ENCODE assay signal across 8 mouse cellular contexts in genomic region chr17:15374321-15375141, GRCm38 (mm10). TPM values are rescaled to one million over a fixed set of nuclear protein-coding genes. Genes with fewer than 3 reads are reported as not detected.
A peak's percentile ranks its signal among the peaks of the same experiment; 100 is the strongest.
DNase-seq lines count a peak whose midpoint lies in the region; ATAC-seq lines count a peak whose summit lies in the region.

No protein-coding gene starts in this region.

- WGBS in forebrain, embryonic 16.5 days, result 1% methylated on average over 46 of the region's 50 CpGs
- 1% methylated on average over 44 of the region's 50 CpGs for WGBS in neural tube, embryonic 14.5 days

- H3K9me3 ChIP-seq in forebrain, embryonic 16.5 days (ENCODE audit: control insufficient read depth, low read length), result no peaks in the 10 kb centered on the region
- H3K9me3 ChIP-seq in neural tube, embryonic 14.5 days (ENCODE audit: control insufficient read depth, low read length), result no peaks in the 10 kb centered on the region

- H3K27me3 ChIP-seq in forebrain, embryonic 16.5 days (replicated peaks; ENCODE audit: control insufficient read depth, insufficient read depth, low read length), result no peaks in the 10 kb centered on the region
- no peaks in the 10 kb centered on the region for H3K27me3 ChIP-seq in neural tube, embryonic 14.5 days (ENCODE audit: control insufficient read depth, insufficient read depth, low read length)

- H3K36me3 ChIP-seq in forebrain, embryonic 16.5 days (ENCODE audit: control insufficient read depth, insufficient read depth), result peaks cover 3% of the 10 kb centered on the region; the same call in 1 of the 2 replicates
- peaks cover 16% of the 10 kb centered on the region for H3K36me3 ChIP-seq in neural tube, embryonic 14.5 days (ENCODE audit: control insufficient read depth, insufficient read depth, low read length)

- peaks cover 61% of the 10 kb centered on the region for H3K4me1 ChIP-seq in forebrain, embryonic 16.5 days (replicated peaks; ENCODE audit: control insufficient read depth, insufficient read depth, low read length)
- H3K4me1 ChIP-seq in neural tube, embryonic 14.5 days (ENCODE audit: control insufficient read depth, insufficient read depth, low read length), result peaks cover 33% of the 10 kb centered on the region

- H3K27ac ChIP-seq in forebrain, embryonic 16.5 days (ENCODE audit: low read length), result peak overlapping the region; percentile 91
- H3K27ac ChIP-seq in neural tube, embryonic 14.5 days (ENCODE audit: low read depth, low read length), result peak overlapping the region; percentile 97

- peak overlapping the region; percentile 89 for H3K4me3 ChIP-seq in forebrain, embryonic 16.5 days (replicated peaks; ENCODE audit: low read length)
- H3K4me3 ChIP-seq in neural tube, embryonic 14.5 days (ENCODE audit: low read depth, low read length), result peak overlapping the region; percentile 83

- H3K9ac ChIP-seq in forebrain, embryonic 16.5 days (replicated peaks; ENCODE audit: low read depth, low read length), result peak overlapping the region; percentile 70
- H3K9ac ChIP-seq in neural tube, embryonic 14.5 days (replicated peaks; ENCODE audit: low read depth, low read length), result peak overlapping the region; percentile 95

- no peak for ATAC-seq in forebrain, embryonic 16.5 days
- no peak for ATAC-seq in neural tube, embryonic 14.5 days (ENCODE audit: low read depth)

- peak overlapping the region; percentile 94 for H3K4me2 ChIP-seq in forebrain, embryonic 16.5 days (ENCODE audit: low read length)
- H3K4me2 ChIP-seq in neural tube, embryonic 14.5 days (ENCODE audit: low read depth, low read length), result peak overlapping the region; percentile 89

- peak; percentile 18 to 29 for DNase-seq in cerebellum, postnatal 14 days
- no peak for DNase-seq in cerebellum, adult 8-10 months
- DNase-seq in B cell, adult 2 months, result peak; percentile 30 to 45
- peak; percentile 27 for DNase-seq in kidney, postnatal 14 days
- no peak for DNase-seq in frontal cortex, postnatal 10 days (ENCODE audit: low spot score in 2 of 2)
- DNase-seq in ovary, postnatal 10 days (ENCODE audit: low spot score), result no peak

RNA-seq across cellular contexts. Expression of gene Dll1, which starts 2.1 kb away (rescaled TPM):
- 28.9 and 30.7 TPM in 2 replicates for polyA plus RNA-seq in forebrain, embryonic 16.5 days (2015; fragmentation: Nextera tagmentation; extraction: Ambion mirVana)
- polyA plus RNA-seq in neural tube, embryonic 14.5 days (2014; fragmentation: Nextera tagmentation; extraction: Ambion mirVana), result 15.1 and 18.8 TPM in 2 replicates

RNA-seq across cellular contexts. Expression of gene Fam120b, which starts 21.5 kb away (rescaled TPM):
- polyA plus RNA-seq in forebrain, embryonic 16.5 days (2015; fragmentation: Nextera tagmentation; extraction: Ambion mirVana), result 52.8 and 52.9 TPM in 2 replicates
- polyA plus RNA-seq in neural tube, embryonic 14.5 days (2014; fragmentation: Nextera tagmentation; extraction: Ambion mirVana), result 50.7 and 51.0 TPM in 2 replicates

Comparison
In these comparisons a context has a peak if more than half of its experiments do, and no peak if none do; other contexts are left out.
1. DNase-seq: peak in cerebellum, postnatal 14 days (2 of 2), B cell, adult 2 months (2 of 2) and kidney, postnatal 14 days (single experiment); none in cerebellum, adult 8-10 months (single experiment), frontal cortex, postnatal 10 days (0 of 2) and ovary, postnatal 10 days (single experiment).